Mouse (Mus musculus) cerebellum, adult 11-12 months (tissue): ENCODE measurements at regions not wholly inside any gene's neighbourhood (a gene's known extent, or its start where the extent isn't known, plus 50 kb on each side); places are given as distances from the start of the nearest gene placed in this dataset.

Experiments used
- DNase-seq: peaks from one replicate; pipeline ENCODE4 v3.0.0; 2022

GRCm38 (mm10) chr2:7840612-7841011 is 331.2 kb upstream of the Celf2 start:
- no peak for DNase-seq

- DNase-seq: no peak
These were observed 328.5 kb upstream of the Celf2 start for GRCm38 (mm10) chr2:7837877-7838276.

- DNase-seq: peak; percentile 2
These were observed 321.9 kb upstream of the Celf2 start for GRCm38 (mm10) chr2:7831239-7831638.

GRCm38 (mm10) chr2:7826272-7826671 is 316.9 kb upstream of the Celf2 start:
- DNase-seq: no peak

- DNase-seq: no peak
These were observed 287.1 kb upstream of the Celf2 start for GRCm38 (mm10) chr2:7796415-7796814.

- DNase-seq: no peak
These were observed 283.2 kb upstream of the Celf2 start for GRCm38 (mm10) chr2:7792456-7793145.

- DNase-seq: no peak
These were observed 269.2 kb upstream of the Celf2 start for GRCm38 (mm10) chr2:7778610-7779009.

- no peak for DNase-seq
These were observed 224.9 kb upstream of the Celf2 start for GRCm38 (mm10) chr2:7734097-7734730.

- DNase-seq: no peak
These were observed 221.6 kb upstream of the Celf2 start for GRCm38 (mm10) chr2:7730960-7731359.

- no peak for DNase-seq
These were observed 213.0 kb upstream of the Celf2 start for GRCm38 (mm10) chr2:7722283-7722935.

- no peak for DNase-seq
These were observed 201.7 kb upstream of the Celf2 start for GRCm38 (mm10) chr2:7711046-7711445.

- DNase-seq: no peak
These were observed 201.1 kb upstream of the Celf2 start for GRCm38 (mm10) chr2:7710476-7710875.

GRCm38 (mm10) chr2:7683355-7683754 is 174.0 kb upstream of the Celf2 start:
- no peak for DNase-seq

GRCm38 (mm10) chr2:7640892-7641291 is 131.5 kb upstream of the Celf2 start:
- no peak for DNase-seq

GRCm38 (mm10) chr2:7622716-7623285 is 113.4 kb upstream of the Celf2 start:
- no peak for DNase-seq

- DNase-seq: peak; percentile 98
These were observed 110.7 kb upstream of the Celf2 start for GRCm38 (mm10) chr2:7619888-7620664.

GRCm38 (mm10) chr2:7578196-7578595 is 68.8 kb upstream of the Celf2 start:
- no peak for DNase-seq
